Mouse (Mus musculus): ENCODE results near the gene Gm6899. TPM values are rescaled to one million over a fixed set of nuclear protein-coding genes. Genes with fewer than 3 reads are reported as not detected.

The Gm6899 gene
- polyA plus RNA-seq, 1 experiment from 2014 or later, result not detected

DNA sequence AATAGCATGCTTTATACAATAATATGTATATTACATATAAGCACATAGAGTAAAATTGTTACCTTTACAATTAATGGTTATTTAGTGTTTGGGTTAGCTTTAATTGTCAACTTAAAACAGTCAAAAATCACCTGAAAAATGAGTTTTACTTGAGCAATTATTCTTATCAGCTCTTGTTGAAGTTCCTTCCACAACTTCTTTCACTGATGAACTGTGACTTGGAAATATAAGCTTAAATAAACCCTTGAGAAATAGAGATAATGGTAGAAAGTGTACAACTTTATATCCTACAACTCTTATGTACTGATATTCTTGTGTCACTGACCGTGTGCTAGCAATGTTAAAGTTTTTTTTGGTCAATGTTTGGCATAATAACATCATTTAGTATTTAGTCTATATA is 43.2 kb downstream of the Gm6899 start:
- WGBS, result 93% methylated on average over 1 of the region's 1 CpGs
- no peaks in the 10 kb centered on the region for H3K4me1 ChIP-seq (ENCODE audit: control insufficient read depth, insufficient read depth, low read length)

DNA sequence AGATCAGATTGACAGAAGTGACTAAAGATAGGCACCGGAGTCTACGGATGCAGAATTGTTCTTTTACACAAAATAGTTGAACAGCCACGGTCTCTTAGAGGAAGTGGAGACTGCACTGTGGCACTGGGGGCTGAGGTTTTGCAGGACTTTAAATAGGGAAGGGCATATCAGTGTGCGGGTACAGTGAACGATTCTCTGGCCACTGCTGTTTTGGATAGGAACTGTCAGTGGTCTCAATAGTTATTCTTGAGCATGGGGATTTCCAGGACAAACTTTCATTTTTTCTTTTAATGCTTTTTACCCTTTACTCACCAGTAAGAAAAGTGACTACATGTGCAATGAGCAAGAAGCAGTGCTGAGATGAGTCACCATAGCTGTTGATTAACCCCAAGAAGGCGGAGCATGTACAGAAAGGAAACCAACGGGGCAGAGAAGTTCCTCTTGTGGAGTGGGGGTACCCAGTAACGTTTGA is 47.3 kb downstream of the Gm6899 start:
- Histone ChIP-seq H3K9ac (ENCODE audit: low read length) (no peak overlapping the region), H3K27ac (ENCODE audit: low read depth, low read length) (no peak overlapping the region), H3K27me3 (ENCODE audit: control insufficient read depth, insufficient read depth, low read length) (no peaks in the 10 kb centered on the region), H3K4me3 (ENCODE audit: low read depth, low read length) (no peak overlapping the region), H3K4me1 (ENCODE audit: control insufficient read depth, insufficient read depth, low read length) (no peaks in the 10 kb centered on the region), H3K9me3 (ENCODE audit: control insufficient read depth, low read length) (no peaks in the 10 kb centered on the region), H3K4me2 (no peak overlapping the region), H3K36me3 (ENCODE audit: control insufficient read depth, insufficient read depth, low read length) (no peaks in the 10 kb centered on the region)
- DNase-seq (ENCODE audit: low spot score, missing footprints) (no peak), ATAC-seq (ENCODE audit: low FRiP score) (no peak)
- WGBS, result 83% methylated on average over 8 of the region's 8 CpGs

More for the DNA sequence above, 43.2 kb downstream of the Gm6899 start:
- Histone ChIP-seq H3K4me2 (no peak overlapping the region), H3K4me3 (ENCODE audit: low read depth, low read length) (no peak overlapping the region), H3K27ac (ENCODE audit: low read depth, low read length) (no peak overlapping the region), H3K36me3 (ENCODE audit: control insufficient read depth, insufficient read depth, low read length) (no peaks in the 10 kb centered on the region), H3K9ac (ENCODE audit: low read length) (no peak overlapping the region), H3K9me3 (ENCODE audit: control insufficient read depth, low read length) (no peaks in the 10 kb centered on the region), H3K27me3 (ENCODE audit: control insufficient read depth, insufficient read depth, low read length) (no peaks in the 10 kb centered on the region)
- ATAC-seq (ENCODE audit: low FRiP score), result no peak
- DNase-seq (ENCODE audit: low spot score, missing footprints), result no peak

DNA sequence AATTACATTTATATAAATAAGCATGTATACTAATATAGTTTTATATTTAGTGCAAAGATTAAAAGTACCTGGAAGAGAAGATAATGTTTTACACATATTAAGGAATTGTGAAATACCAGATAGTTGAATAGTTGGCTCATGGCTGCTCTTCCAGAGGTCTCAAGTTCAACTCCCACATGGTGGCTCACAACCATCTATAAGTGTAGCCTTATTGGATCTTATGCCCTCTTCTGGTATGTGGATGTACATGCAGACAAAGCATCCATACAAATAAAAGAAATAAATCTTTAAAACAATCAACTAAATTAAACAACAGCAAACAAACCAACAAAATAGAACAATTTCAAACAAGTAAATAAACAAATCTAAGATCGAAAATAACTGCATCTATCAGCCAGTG is 49.1 kb downstream of the Gm6899 start:
- H3K27ac ChIP-seq (ENCODE audit: low read depth, low read length), result no peak overlapping the region
- no peaks in the 10 kb centered on the region for H3K36me3 ChIP-seq (ENCODE audit: control insufficient read depth, insufficient read depth, low read length)
- no peaks in the 10 kb centered on the region for H3K27me3 ChIP-seq (ENCODE audit: control insufficient read depth, insufficient read depth, low read length)
- H3K4me3 ChIP-seq (ENCODE audit: low read depth, low read length), result no peak overlapping the region
- ATAC-seq (ENCODE audit: low FRiP score) (no peak), DNase-seq (ENCODE audit: low spot score, missing footprints) (no peak)
- no peak overlapping the region for H3K9ac ChIP-seq (ENCODE audit: low read length)
- H3K4me2 ChIP-seq, result no peak overlapping the region
- WGBS, result 74% methylated on average over 1 of the region's 1 CpGs
- H3K9me3 ChIP-seq (ENCODE audit: control insufficient read depth, low read length), result no peaks in the 10 kb centered on the region
- H3K4me1 ChIP-seq (ENCODE audit: control insufficient read depth, insufficient read depth, low read length), result no peaks in the 10 kb centered on the region

Other genes with a start within 250 kb of the Gm6899 start
- gene Fancl, start 207.1 kb upstream of the Gm6899 start, polyA plus RNA-seq (2014; fragmentation: Nextera tagmentation; extraction: Ambion mirVana), result 34.7 and 37.6 TPM in 2 replicates
- 32.7 and 40.2 TPM in 2 replicates for gene Vrk2, start 758 bp downstream of the Gm6899 start, polyA plus RNA-seq (2014; fragmentation: Nextera tagmentation; extraction: Ambion mirVana)

Data from midbrain, embryonic 11.5 days (tissue).